Mouse (Mus musculus): ENCODE data around the gene Csde1.

GRCm38 (mm10) chr3:103020943-103021638 lies 865 bp downstream of the Csde1 start:
- TF ChIP-seq TAL1 (IDR thresholded peaks at IDR 0.05; ENCODE audit: low read length) (no peak), GATA1 (IDR thresholded peaks at IDR 0.05; ENCODE audit: low read length) (no peak)
